Mouse (Mus musculus) naive thymus-derived CD4-positive, alpha-beta T cell, adult 2 months (primary cell): ENCODE measurements around the gene Mturn.
A peak's percentile ranks its signal among the peaks of the same experiment; 100 is the strongest.

ENCODE experiments used
- DNase-seq: peaks from one replicate; pipeline ENCODE4 v3.0.0-alpha.2; 2011; ENCODE audit warnings: low read depth

Gene Mturn

GRCm38 (mm10) chr6:54698691-54699476 is 17.5 kb downstream of the Mturn start:
- DNase-seq: peak; percentile 69

GRCm38 (mm10) chr6:54699477-54700056 is 18.1 kb downstream of the Mturn start:
- peak; percentile 93 for DNase-seq

- DNase-seq: no peak
Observed at GRCm38 (mm10) chr6:54700516-54700915, 19.1 kb downstream of the Mturn start.

- no peak for DNase-seq
Observed at GRCm38 (mm10) chr6:54701901-54702300, 20.5 kb downstream of the Mturn start.

- DNase-seq: no peak
Observed at GRCm38 (mm10) chr6:54703633-54704538, 22.5 kb downstream of the Mturn start.

- no peak for DNase-seq
Observed at GRCm38 (mm10) chr6:54704539-54704845, 23.1 kb downstream of the Mturn start.

GRCm38 (mm10) chr6:54704847-54705246 is 23.4 kb downstream of the Mturn start:
- DNase-seq: no peak

GRCm38 (mm10) chr6:54705387-54705909 is 24.0 kb downstream of the Mturn start:
- peak; percentile 80 for DNase-seq

GRCm38 (mm10) chr6:54706099-54706498 is 24.7 kb downstream of the Mturn start:
- DNase-seq: no peak

- DNase-seq: no peak
Observed at GRCm38 (mm10) chr6:54706611-54707172, 25.3 kb downstream of the Mturn start.

GRCm38 (mm10) chr6:54708646-54709045 is 27.2 kb downstream of the Mturn start:
- DNase-seq: no peak

GRCm38 (mm10) chr6:54715697-54716096 is 34.3 kb downstream of the Mturn start:
- DNase-seq: peak; percentile 82

GRCm38 (mm10) chr6:54718779-54719685 is 37.6 kb downstream of the Mturn start:
- peak; percentile 81 for DNase-seq

- no peak for DNase-seq
Observed at GRCm38 (mm10) chr6:54719686-54720310, 38.4 kb downstream of the Mturn start.

GRCm38 (mm10) chr6:54720512-54721251 is 39.3 kb downstream of the Mturn start:
- no peak for DNase-seq

- DNase-seq: no peak
Observed at GRCm38 (mm10) chr6:54721252-54721635, 39.8 kb downstream of the Mturn start.

- DNase-seq: no peak
Observed at GRCm38 (mm10) chr6:54726309-54726708, 44.9 kb downstream of the Mturn start.

- DNase-seq: no peak
Observed at GRCm38 (mm10) chr6:54726796-54727195, 45.4 kb downstream of the Mturn start.

- no peak for DNase-seq
Observed at GRCm38 (mm10) chr6:54727416-54727815, 46.0 kb downstream of the Mturn start.
